Mouse (Mus musculus) neural tube, embryonic 13.5 days (tissue): Measurements from ENCODE around the gene Spcs1. TPM values are rescaled to one million over a fixed set of nuclear protein-coding genes. Genes with fewer than 3 reads are reported as not detected.

Source experiments
- ATAC-seq: fragments of 200-750 bp; cut with Nextera tagmentation; 2 replicates; pipeline ENCODE4 v1.8.0; 2017; ENCODE audit warnings: low read depth, mild to moderate bottlenecking, moderate TSS enrichment, moderate library complexity
- H3K27ac ChIP-seq: fragments of 300-500 bp; sonication (generic); replicated peaks from 2 replicates; pipeline ENCODE4 v1.5.1; 2015; ENCODE audit warnings: moderate library complexity, mild to moderate bottlenecking, inconsistent platforms
- H3K27me3 ChIP-seq: fragments of 300-500 bp; sonication (generic); 2 replicates; pipeline ENCODE4 v1.6.1; 2015; ENCODE audit warnings: mild to moderate bottlenecking, inconsistent platforms
- H3K36me3 ChIP-seq: fragments of 300-500 bp; sonication (generic); 2 replicates; pipeline ENCODE4 v1.6.1; 2015; ENCODE audit warnings: mild to moderate bottlenecking, inconsistent platforms
- H3K4me1 ChIP-seq: fragments of 300-500 bp; sonication (generic); replicated peaks from 2 replicates; pipeline ENCODE4 v1.6.1; 2015; ENCODE audit warnings: inconsistent platforms
- H3K4me2 ChIP-seq: fragments of 300-500 bp; sonication (generic); 2 replicates; pipeline ENCODE4 v1.6.1; 2015; ENCODE audit warnings: inconsistent platforms, mild to moderate bottlenecking, moderate library complexity
- H3K4me3 ChIP-seq: fragments of 300-500 bp; sonication (generic); 2 replicates; pipeline ENCODE4 v1.5.1; 2015; ENCODE audit warnings: mild to moderate bottlenecking, inconsistent platforms
- H3K9ac ChIP-seq: fragments of 300-500 bp; sonication (generic); 2 replicates; pipeline ENCODE4 v1.6.1; 2015; ENCODE audit warnings: moderate library complexity, mild to moderate bottlenecking, inconsistent platforms
- H3K9me3 ChIP-seq: fragments of 300-500 bp; sonication (generic); 2 replicates; pipeline ENCODE4 v1.6.1; 2016; ENCODE audit warnings: inconsistent platforms
- WGBS: fragments of 180-500 bp; shearing (Covaris S2); methylation state at CpG from one replicate; pipeline ENCODE4 v1.1.7; 2015; 5-methylcytosine and 5-hydroxymethylcytosine counted together
- polyA plus RNA-seq: library from polyadenylated mRNA; unstranded; fragments of >200 nt; fragmentation: Nextera tagmentation; extraction: Ambion mirVana; gene quantifications from 2 replicates; pipeline ENCODE4 v1.2.1, GENCODE M21; 2015

The Spcs1 gene
- polyA plus RNA-seq, 1 experiment from 2014 or later, result 392 TPM

DNA sequence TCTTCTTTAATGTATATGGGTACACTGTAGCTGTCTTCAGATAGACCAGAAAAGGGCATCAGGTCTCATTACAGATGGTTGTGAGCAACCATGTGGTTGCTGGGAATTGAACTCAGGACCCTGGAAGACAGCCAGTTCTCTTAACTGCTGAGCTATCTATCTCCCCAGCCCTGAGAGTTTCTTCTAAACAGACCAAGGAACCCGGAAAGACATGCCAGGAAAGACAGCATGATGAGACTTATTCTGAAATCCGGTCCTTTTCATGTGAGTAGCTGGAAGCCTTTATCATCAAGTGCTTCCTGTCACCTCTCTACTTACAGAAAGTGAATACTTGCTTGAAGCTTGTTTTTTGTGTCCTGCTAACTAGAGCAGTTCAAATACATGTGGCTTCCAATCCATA is 3.1 kb upstream of the Spcs1 start:
- no peak overlapping the region for H3K27ac ChIP-seq
- H3K4me1 ChIP-seq, result peaks cover 22% of the 10 kb centered on the region
- H3K27me3 ChIP-seq, result no peaks in the 10 kb centered on the region
- H3K9me3 ChIP-seq, result no peaks in the 10 kb centered on the region
- no peak overlapping the region for H3K9ac ChIP-seq
- no peak overlapping the region for H3K4me2 ChIP-seq
- H3K36me3 ChIP-seq, result peaks cover 30% of the 10 kb centered on the region
- ATAC-seq, result no peak
- H3K4me3 ChIP-seq, result no peak overlapping the region
- 86% methylated on average over 2 of the region's 2 CpGs for WGBS

DNA sequence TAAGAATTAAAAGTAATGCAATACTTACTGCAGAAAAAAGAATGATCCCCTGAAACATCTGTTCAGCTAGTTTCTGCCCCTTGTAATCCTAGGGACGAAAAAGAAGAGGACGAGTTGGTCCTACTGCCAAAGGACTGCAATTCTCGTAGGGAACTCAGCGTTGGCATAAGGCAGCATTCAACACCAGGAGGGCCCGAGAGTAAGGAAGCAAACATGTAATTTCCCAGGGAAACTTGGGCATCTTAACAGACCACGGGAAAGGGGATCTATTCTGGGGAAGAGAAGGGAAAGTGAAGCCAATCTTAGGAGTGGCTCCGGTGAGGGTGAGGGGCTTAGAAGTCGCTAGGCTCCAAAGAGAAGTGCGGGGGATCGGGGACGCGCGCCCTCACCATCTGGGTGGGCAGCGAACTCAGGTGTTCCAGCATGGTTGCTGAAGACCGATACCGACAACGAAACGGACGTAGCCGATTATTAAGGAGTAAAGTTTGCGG is 611 bp downstream of the Spcs1 start:
- peak overlapping the region; percentile 96 for H3K4me3 ChIP-seq
- H3K27me3 ChIP-seq, result no peaks in the 10 kb centered on the region
- peak; percentile 51 for ATAC-seq
- H3K4me1 ChIP-seq, result peaks cover 24% of the 10 kb centered on the region
- under 1% methylated on average over 21 of the region's 21 CpGs for WGBS
- peaks cover 12% of the 10 kb centered on the region for H3K36me3 ChIP-seq
- no peaks in the 10 kb centered on the region for H3K9me3 ChIP-seq
- peak overlapping the region; percentile 93 for H3K9ac ChIP-seq
- H3K4me2 ChIP-seq, result peak overlapping the region; percentile 70
- peak overlapping the region; percentile 95 for H3K27ac ChIP-seq

GRCm38 (mm10) chr14:31000356-31000755 is 1.1 kb downstream of the Spcs1 start:
- Histone ChIP-seq H3K27ac (no peak overlapping the region), H3K9ac (peak overlapping the region; percentile 93), H3K4me2 (peak overlapping the region; percentile 70), H3K4me1 (peaks cover 24% of the 10 kb centered on the region), H3K36me3 (peaks cover 12% of the 10 kb centered on the region), H3K27me3 (no peaks in the 10 kb centered on the region), H3K4me3 (peak overlapping the region; percentile 96), H3K9me3 (no peaks in the 10 kb centered on the region)
- WGBS, result 64% methylated on average over 10 of the region's 10 CpGs
- ATAC-seq, result no peak

DNA sequence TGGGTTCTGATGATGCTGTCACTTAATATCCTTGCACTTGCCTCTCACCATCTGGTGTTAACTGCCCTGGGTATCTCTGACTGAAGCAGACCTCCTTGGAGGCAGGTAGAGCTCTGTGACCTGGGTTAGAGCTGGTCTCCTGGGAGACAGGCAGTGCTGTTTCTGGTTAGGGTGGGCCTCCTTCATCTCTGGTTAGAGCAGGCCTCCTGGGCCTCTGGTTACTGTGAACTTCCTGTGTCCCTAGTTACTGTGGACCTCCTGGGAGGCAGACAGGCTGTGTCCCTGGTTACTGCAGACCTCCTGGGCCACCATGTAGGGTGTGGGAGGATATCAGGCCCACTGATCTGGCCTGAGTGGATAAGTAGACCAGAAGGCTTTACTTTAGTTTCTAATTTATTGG is 5.1 kb downstream of the Spcs1 start:
- no peak for ATAC-seq
- Histone ChIP-seq H3K4me2 (no peak overlapping the region), H3K4me1 (peaks cover 14% of the 10 kb centered on the region), H3K36me3 (peaks cover 8% of the 10 kb centered on the region), H3K27ac (no peak overlapping the region), H3K27me3 (no peaks in the 10 kb centered on the region), H3K9ac (no peak overlapping the region), H3K9me3 (no peaks in the 10 kb centered on the region), H3K4me3 (no peak overlapping the region)

DNA sequence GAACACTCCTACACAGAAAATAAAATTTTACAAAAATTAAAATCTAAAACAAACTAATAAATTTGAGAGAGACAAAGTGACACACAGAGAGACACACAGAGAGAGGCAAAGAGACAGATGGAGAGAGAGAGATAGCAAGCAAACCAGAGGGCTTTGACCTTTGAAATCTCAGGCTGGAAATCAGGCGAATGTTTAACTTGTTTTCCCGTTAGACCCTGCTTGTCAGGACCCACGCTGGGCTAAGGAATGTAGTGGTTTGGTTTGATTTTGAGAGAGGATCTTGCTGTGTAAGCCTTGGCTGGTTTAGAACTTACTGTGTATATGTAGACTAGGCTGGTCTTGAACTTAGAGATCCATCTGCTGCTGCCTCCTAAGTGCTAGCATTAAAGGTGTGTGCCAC is 25.2 kb downstream of the Spcs1 start:
- H3K27me3 ChIP-seq, result no peaks in the 10 kb centered on the region
- no peak overlapping the region for H3K4me3 ChIP-seq
- peaks cover 61% of the 10 kb centered on the region for H3K36me3 ChIP-seq
- ATAC-seq, result no peak
- no peak overlapping the region for H3K9ac ChIP-seq
- no peak overlapping the region for H3K27ac ChIP-seq
- no peak overlapping the region for H3K4me2 ChIP-seq
- 0 out of 2 replicates have a peak, but pooled peaks cover 3% of the 10 kb centered on the region for H3K4me1 ChIP-seq
- 79% methylated on average over 3 of the region's 3 CpGs for WGBS
- H3K9me3 ChIP-seq, result no peaks in the 10 kb centered on the region

GRCm38 (mm10) chr14:30974204-30974603 is 27.3 kb downstream of the Spcs1 start:
- ATAC-seq, result 0 out of 2 replicates have a peak, but pooled peaks have one; percentile 32
- Histone ChIP-seq H3K27me3 (no peaks in the 10 kb centered on the region), H3K27ac (peak overlapping the region; percentile 61; the same call in 1 of the 2 replicates), H3K36me3 (peaks cover 70% of the 10 kb centered on the region), H3K4me3 (no peak overlapping the region), H3K4me1 (0 out of 2 replicates have a peak, but pooled peaks cover 3% of the 10 kb centered on the region), H3K9me3 (no peaks in the 10 kb centered on the region), H3K4me2 (no peak overlapping the region), H3K9ac (no peak overlapping the region)
- 48% methylated on average over 6 of the region's 6 CpGs for WGBS

DNA sequence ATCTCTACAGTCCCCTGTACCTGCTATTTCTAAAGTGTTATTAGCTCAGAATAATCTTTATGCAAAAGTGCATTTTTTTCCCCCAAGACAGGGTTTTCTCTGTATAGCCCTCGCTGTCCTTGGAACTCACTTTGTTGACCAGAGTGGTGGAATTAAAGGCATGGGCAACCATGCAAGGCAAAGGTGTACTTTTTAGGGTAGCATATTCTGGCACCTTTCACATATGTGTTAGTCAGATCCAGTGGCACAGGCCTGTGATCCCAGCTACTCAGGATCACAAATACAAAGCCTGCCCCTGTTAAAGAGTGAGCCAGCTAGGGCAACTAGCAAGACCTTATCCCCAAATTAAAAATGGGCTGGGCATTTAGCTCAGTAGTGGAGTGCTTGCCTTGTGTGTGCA is 41.1 kb downstream of the Spcs1 start:
- whole genome bisulfite sequencing, result 95% methylated on average over 1 of the region's 1 CpGs
- Histone ChIP-seq H3K9ac (no peak overlapping the region), H3K36me3 (peaks cover 56% of the 10 kb centered on the region), H3K27ac (no peak overlapping the region), H3K9me3 (no peaks in the 10 kb centered on the region), H3K4me1 (no peaks in the 10 kb centered on the region), H3K4me2 (no peak overlapping the region), H3K4me3 (no peak overlapping the region), H3K27me3 (no peaks in the 10 kb centered on the region)
- no peak for ATAC-seq

DNA sequence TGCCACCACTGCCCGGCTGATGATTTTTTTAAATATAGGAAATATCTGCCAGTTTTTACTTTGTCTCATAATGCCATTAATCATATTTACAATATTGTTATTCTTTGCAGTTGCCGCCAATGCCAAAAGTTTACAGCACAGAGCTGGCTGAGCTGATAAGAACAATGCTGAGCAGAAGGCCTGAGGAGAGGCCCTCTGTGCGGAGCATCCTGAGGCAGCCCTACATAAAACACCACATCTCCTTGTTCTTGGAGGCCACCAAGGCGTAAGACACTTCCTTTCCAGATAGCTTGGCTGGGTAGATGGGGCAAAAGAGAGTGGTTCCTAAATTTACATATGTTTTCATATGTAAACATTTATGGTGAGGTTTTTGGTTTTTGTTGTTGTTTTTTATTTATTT is 42.4 kb downstream of the Spcs1 start:
- Histone ChIP-seq H3K9me3 (no peaks in the 10 kb centered on the region), H3K27me3 (no peaks in the 10 kb centered on the region), H3K36me3 (peaks cover 57% of the 10 kb centered on the region), H3K4me3 (no peak overlapping the region), H3K4me1 (no peaks in the 10 kb centered on the region), H3K4me2 (no peak overlapping the region), H3K9ac (no peak overlapping the region), H3K27ac (no peak overlapping the region)
- ATAC-seq, result no peak
- 93% methylated on average over 4 of the region's 4 CpGs for WGBS

- no peak for ATAC-seq
- 85% methylated on average over 2 of the region's 2 CpGs for WGBS
- Histone ChIP-seq H3K9ac (no peak overlapping the region), H3K27me3 (no peaks in the 10 kb centered on the region), H3K27ac (no peak overlapping the region), H3K4me2 (no peak overlapping the region), H3K4me3 (no peak overlapping the region), H3K4me1 (no peaks in the 10 kb centered on the region), H3K36me3 (peaks cover 54% of the 10 kb centered on the region), H3K9me3 (no peaks in the 10 kb centered on the region)
Measured at GRCm38 (mm10) chr14:30958517-30958916, 43.0 kb downstream of the Spcs1 start.

DNA sequence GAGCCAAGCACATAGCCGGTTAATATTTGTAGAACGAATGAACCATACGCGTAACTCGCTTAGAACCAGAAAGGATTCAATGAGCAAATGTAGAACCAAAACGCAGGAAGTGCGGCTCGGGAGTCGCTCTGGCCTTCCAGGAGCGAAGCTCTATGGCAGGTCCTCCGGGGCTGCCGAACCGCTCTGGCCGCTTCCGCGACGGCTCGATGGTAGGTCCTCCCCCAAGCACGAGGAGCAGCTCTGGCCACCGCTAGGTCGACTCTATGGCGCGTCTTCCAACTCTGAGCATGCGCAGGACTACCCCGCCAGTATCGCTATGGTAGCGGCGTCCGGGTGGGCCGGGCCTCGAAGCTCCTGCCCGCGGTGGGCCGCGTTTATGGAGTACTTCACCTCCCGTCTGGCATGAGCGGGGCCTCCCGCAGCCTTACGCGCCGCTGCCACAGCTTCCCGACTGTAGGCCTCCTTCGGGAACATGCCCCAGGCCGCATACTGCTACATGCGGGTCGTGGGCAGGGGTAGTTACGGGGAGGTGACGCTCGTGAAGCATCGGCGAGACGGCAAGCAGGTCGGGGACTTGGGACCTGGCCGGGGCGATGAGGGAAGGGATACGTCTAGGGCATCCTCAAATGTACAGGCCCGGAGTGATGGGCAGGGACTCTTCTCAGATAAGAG is 50.2 kb downstream of the Spcs1 start, which contains the start of gene Nek4:
Gene Nek4, plus strand, starts transcription at position 224 of the 672 bp plus-strand sequence.
- H3K4me1 ChIP-seq, result peaks cover 15% of the 10 kb centered on the region
- peak within 1 kb of the TSS; percentile 80 for H3K4me3 ChIP-seq
- ATAC-seq, result peak; percentile 99
- peak within 1 kb of the TSS; percentile 70 for H3K4me2 ChIP-seq
- peak within 1 kb of the TSS; percentile 86 for H3K9ac ChIP-seq
- H3K36me3 ChIP-seq, result peaks cover 10% of the 10 kb centered on the region
- H3K27me3 ChIP-seq, result 0 out of 2 replicates have a peak, but pooled peaks cover 4% of the 10 kb centered on the region
- WGBS, result under 1% methylated on average over 57 of the region's 57 CpGs
- H3K27ac ChIP-seq, result peak within 1 kb of the TSS; percentile 80
- H3K9me3 ChIP-seq, result no peaks in the 10 kb centered on the region

- Histone ChIP-seq H3K4me2 (0 out of 2 replicates have a peak overlapping the region, but pooled peaks have one; percentile 70), H3K36me3 (peaks cover 5% of the 10 kb centered on the region), H3K27me3 (0 out of 2 replicates have a peak, but pooled peaks cover 10% of the 10 kb centered on the region), H3K9me3 (no peaks in the 10 kb centered on the region), H3K4me1 (peaks cover 15% of the 10 kb centered on the region), H3K4me3 (no peak overlapping the region), H3K9ac (no peak overlapping the region), H3K27ac (no peak overlapping the region)
- no peak for ATAC-seq
- 95% methylated on average over 10 of the region's 10 CpGs for WGBS
Measured at GRCm38 (mm10) chr14:30949986-30950385, 51.5 kb downstream of the Spcs1 start.
